Mouse (Mus musculus) c-Kit-positive CD71-positive TER-119-positive erythroid progenitor cells, embryonic 14.5 days (primary cell): ENCODE results near the gene Rhof.

Experiments
- DNase-seq: peaks from one replicate; pipeline ENCODE4 v3.0.0-alpha.2; 2013; ENCODE audit warnings: low spot score

Rhof gene

DNA sequence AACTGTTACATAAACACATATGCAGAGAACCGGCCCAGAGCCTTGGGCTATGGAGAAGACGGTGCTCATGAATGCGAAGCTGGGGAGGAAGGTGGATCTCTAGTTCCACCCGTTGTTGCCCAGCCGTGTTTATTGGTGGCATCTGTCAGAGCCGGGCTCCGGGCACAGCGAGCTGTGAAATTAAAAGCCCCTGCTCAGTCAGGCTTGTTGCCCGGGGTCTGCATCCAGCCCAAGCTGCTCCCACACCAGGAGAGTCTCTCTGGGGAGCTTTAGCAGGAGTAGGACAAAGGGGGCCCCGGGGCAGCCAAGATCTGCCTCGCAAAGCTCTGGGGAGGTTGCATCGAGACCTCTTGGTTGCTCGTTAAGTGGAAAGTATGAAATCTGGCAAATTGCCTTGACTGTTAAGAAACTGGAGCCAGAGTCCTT lies 22.2 kb downstream of the Rhof start:
- DNase-seq = no peak

DNA sequence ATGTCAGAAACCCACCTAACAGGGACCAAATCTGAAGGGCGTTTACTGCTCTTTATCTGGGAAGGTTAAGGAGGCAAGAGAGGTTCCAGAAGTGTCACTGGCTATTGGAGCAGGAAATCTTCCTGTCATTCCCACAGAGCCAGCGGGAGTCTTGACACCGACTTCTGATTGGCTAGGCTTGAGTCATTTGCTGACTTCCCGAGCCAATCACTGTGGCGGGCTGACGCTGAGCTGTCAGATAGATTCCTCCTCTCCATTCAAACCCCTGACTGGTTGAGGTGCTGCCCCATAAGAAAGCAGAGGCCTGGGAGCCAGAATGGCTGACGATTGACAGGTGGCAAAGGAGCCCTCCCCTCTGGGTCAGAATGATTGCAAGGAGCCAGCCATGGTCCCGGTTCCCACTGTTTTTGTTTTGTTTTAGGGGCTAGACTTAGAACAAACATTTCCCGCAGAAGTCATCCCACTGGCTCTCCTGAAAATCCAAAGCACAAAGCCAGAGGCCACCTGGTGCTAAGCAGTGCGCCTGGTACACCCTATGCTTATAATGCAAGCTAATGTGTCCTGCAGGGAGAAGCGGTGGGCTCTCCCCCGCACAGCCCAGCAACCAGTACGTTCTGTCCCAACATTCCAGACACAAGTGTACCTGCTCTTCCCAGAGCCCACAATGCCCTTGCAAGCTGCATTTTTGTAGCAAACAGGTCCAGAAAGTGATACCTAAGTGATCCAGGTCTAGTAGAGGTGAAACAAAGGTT lies 22.9 kb downstream of the Rhof start:
- DNase-seq = no peak

DNA sequence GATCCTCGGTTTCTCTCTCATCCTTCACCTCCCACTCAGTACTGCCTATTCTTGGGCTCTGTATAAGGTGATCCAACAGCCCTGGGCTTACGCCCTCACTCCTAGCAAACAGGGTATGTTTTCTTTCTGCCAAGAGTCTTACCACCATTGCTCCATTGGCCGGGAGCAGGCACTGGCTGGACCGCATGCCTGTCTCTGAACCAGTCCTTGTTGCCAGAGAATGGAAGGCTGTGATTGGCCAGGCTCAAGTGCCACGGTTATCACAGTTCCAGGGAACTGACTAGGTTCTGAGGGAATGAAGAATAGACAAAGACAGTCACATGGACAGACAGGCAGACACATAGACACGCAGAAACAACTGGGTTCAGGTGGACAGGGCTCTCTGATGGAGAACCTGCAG lies 27.7 kb downstream of the Rhof start:
- no peak for DNase-seq

DNA sequence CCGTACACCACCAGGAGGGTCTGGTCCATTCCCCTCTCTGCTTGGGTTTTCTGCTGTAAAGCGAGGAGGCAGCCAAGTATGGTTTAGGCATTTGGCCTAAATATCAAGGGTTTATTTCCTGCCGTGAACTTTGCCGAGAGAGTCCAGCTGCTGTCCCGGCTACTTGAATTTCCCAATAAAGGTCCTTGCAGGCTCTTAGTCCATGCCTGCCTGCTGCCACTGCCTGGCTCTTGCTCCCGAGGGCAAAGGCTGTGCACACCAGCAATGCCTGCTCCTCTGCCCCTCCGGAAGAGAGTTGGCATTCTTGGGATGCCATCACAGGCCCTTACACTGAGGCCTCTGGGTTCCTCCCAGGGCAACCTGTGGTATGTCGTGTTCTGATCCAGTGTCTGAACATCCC lies 28.9 kb downstream of the Rhof start:
- no peak for DNase-seq

DNA sequence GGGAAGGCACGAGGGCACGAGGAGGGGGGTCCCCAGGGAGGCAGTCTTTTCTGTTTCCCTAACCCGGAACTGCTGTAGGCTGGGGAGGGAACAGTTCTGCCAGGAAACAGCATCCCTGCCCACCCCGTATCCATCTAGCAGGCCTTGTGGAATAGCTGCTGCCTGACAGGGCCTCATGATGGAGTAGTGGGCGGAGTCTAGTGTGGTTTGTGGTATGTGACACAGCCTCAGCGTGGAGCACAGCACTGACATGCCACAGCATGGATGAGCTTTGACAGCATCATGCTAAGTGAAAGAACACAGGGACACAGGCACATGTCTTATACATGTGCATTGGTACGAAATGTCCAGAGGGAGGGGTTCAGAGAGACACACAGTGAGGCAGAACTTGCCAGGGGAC lies 30.1 kb downstream of the Rhof start:
- no peak for DNase-seq

DNA sequence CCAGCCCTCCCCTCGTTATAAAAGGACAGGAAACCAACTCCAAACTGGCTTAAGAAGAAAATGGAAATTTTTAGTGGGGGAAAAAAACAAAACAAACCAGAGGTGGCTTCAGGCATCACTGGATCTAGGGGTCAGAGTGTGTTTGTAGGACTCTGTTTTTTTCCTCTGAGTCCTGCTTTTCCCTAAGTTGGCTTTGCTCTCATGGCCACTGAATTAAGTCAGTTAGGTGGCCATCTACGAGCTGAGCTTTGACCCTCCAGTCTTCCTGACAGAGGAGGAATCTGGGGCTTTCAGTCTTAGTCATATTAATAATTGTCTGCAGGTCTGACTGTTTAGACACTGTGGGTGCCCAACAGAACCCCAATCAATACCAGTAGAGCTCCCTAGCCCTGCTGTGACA lies 34.0 kb downstream of the Rhof start:
- DNase-seq = no peak

DNA sequence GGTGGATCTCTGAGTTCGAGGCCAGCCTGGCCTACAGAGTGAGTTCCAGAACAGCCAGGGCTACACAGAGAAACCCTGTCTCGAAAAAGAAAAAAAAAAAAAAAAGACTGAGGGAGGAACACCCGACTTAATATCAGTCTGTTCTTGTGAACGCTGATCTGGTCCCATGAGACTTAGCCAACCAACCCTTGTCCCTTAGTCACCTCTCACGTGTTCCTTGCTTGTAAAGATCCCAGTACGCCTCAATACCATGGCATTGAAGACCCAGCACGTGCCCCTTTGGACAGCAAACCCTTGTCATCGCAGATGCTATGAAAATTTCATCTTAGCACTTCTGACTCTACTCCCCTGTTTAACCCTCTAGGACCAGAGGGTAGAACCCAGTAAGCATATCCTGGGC lies 36.2 kb downstream of the Rhof start:
- DNase-seq = no peak

DNA sequence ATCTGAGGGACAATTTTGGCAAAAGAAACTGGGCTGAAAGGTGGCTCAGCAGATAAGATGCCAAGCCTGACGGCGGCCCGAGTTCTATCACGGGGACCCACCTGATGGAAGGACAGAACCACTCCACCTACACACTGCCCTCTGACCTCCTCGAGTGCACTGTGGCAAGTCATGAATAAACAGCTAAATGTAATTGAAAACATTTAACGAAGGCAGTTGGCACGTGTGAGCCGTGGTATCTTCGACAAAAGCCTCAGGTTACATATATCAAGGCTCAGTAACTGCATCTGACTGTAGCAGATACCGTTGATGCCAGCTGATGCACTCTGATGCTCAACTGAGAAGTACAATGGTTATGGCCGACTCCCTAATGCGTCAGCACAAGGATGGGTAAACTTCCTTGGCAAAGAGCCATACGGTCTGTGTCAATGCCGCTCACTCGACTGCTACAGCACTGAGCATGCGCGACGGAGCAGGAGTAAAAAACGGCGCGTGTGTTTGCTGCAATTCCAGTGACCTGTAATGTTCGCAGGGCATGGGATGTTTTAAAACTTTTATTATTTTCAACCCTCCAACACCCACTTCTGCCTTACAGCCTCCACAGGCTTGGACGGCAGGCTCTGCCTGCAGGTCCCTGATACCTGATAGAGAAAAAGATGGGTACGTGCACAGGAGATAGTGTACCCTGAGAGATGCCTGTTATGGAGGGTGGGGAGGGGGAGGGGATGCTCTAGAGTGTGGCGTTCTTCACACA lies 38.1 kb downstream of the Rhof start:
- DNase-seq = peak; percentile 90

DNA sequence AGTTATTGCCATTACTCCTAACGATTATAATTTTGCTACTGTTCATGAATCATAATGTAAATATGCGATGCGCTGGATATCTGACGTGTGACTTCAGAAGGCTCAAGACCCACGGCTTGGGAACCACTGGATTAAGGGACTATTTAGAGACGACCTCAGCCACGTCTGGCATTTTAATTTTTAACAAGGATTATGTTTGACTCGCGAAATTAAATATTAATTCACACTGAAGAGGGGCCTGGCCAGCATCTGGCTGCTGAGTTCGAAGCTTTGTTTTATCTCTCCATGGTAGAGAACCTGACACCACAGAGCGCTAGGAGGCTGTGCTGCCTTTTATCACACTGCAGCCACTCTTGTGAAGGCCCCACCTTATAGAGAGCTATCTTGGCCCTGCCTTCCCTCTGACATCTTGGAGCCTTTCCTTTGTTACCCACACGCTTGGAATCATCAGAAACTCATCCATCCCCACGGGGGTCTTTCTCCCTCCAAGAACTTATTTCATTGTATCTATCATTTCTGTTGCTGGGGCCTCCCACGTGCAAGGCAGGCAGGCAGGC lies 39.3 kb downstream of the Rhof start:
- peak; percentile 87 for DNase-seq

DNA sequence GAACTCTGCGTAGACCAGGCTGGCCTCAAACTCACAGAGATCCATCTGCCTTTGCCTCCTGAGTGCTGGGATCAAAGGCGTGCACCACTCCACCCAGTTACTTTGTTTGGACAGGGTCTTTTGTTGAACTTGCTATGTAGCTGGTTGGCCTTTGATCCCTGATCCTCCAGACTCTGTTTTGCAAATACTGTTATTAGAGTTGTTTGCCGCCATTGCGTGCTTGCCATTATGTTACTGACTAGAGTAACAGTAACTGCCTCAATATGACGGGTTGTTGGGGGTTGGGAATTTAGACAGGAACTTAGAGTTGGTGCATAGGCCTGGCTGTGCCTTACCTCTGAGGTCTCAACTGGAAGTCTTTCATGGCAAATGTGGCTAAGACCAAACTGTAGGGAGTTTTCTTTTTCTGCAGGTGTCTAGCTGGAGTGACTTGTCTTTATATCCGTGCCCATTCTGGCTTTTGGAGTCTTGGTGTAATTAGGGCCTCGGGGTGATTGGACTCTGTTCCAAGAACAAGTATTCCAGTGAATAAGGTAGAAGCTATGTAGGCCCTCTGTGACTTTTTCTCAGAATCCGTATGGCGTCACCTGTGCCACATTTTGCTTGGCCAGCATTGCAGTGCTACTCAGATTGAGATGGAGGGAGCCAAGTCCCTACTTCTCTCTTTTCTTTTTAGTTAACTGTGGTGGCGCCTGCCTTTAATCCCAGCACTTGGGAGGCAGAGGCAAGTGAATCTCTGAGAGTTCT lies 41.8 kb downstream of the Rhof start:
- DNase-seq = peak; percentile 22

DNA sequence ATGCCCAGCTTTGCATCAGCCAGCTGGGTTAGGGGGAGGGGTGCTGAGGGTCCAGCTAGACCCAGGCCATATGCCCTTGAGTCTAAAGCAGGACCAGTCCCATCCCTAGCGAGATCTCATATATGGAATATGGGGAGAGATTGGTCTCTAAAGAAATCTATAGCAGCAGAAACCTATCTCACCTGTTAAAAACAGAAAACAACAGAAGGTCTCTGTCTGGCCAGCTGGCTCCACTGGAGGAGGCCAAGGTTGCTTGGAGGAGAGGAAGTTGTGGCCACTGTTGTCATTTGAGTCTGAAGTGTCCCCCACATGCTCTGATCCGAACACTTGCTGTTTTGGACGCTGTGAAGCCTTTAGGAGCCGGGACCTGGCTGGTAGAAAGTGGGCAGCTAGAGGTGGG lies 43.7 kb downstream of the Rhof start:
- no peak for DNase-seq

DNA sequence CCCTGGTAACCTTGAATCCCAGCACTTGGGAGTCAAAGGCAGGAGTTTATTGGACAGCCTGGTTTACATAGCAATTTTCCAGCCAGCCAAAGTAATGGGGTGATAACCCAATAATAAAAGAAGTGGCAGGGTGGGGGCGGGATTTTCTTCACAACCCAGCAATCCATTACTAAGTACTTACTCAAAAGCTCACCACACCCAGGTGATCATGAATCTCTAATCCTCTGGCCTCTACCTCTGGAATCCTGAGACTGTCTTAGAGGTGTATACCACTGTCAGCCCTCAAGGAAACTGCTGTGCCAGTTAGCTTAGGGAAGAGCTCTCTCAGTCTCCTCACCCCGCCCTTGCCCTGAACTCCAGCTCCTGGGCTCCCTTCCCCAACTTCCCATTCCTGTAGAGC lies 46.0 kb downstream of the Rhof start:
- DNase-seq = no peak

DNA sequence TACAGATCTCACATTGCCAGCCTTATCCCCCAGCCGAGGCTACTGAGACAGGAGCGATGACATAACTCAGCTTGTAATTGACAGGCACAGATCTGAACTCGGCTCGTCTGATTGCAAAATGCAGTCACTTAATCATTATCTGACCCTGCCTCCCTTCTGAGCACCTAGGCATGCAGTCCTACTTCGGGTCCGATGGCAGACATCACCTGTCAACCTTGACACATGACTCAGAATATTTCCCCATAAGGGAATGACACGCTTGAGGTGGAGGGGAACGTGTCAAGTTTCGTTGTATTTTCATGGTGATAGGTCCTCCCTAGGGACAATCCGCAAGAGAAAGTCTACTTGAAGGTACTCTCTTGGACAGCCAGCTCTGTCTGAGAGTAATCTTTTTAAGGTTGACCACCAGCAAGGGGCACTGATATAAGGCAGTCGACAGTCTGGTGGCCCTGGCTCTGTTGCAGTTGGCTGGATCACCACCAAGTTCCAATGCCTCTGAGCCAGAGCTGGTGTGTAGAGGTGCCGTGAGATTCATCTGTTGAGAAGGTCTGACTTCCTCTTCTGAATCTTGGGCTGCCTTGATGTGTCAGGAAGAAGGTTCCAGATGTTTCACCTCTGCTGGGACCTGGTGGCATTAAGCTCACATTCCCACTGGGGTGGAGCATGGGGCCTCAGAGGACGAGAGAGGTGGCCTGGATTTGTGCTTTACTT lies 49.0 kb downstream of the Rhof start:
- no peak for DNase-seq

DNA sequence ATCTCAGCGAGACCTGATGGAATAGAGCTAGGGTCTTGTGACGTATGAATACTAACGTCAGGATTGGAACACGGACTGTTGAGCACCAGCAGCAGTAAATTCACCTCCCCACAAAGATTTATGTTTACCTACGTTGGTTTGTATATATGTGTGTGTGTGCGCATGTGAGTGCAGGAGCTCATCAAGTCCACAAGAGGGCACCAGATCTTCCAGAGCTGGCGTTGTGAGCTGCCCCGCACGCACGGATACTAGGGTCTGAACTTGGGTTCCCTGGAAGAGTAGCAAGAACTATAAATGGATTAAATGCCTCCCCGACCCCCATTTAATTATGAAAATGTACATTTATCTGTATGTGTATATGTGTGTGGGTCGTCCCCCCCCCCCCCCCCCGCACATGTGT lies 52.0 kb downstream of the Rhof start:
- no peak for DNase-seq

DNA sequence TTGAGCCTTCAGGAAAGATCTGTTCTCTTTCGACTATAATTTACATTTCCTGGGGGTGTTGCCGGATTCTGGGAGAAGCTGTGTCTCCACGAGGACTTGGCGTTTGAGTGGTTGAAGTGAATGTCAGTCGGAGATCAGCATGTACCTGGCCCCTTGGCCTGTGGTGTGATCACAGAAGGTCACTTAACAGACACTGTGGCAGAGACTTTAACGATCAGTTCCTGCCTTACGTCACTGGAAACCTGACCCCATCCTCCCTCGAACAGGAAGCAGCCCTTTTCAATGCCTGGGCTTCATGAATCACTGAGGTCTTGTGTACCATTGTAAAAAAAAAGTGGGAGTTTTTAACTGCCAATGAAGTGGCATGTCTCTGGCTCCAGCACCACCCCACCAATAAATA lies 52.5 kb downstream of the Rhof start:
- no peak for DNase-seq

DNA sequence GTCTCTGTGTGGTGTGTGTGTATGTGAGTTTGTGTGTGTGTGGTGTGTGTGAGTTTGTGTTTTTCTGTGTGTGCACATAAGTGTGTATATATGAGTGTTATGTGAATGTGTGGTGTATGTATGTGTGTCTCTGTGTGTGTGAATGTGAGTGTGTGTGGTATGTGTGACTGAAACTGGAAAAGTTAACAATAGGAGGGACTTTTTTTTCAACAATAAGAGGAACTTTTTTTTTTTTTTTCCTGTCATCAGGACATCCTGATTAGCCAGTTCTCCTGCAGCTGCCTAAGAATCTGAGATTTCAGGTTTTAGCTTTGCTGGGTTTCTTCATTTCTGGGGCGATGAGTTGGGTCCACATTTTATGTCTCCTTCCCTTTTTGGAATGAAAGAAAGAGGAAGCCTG lies 52.9 kb downstream of the Rhof start:
- no peak for DNase-seq

DNA sequence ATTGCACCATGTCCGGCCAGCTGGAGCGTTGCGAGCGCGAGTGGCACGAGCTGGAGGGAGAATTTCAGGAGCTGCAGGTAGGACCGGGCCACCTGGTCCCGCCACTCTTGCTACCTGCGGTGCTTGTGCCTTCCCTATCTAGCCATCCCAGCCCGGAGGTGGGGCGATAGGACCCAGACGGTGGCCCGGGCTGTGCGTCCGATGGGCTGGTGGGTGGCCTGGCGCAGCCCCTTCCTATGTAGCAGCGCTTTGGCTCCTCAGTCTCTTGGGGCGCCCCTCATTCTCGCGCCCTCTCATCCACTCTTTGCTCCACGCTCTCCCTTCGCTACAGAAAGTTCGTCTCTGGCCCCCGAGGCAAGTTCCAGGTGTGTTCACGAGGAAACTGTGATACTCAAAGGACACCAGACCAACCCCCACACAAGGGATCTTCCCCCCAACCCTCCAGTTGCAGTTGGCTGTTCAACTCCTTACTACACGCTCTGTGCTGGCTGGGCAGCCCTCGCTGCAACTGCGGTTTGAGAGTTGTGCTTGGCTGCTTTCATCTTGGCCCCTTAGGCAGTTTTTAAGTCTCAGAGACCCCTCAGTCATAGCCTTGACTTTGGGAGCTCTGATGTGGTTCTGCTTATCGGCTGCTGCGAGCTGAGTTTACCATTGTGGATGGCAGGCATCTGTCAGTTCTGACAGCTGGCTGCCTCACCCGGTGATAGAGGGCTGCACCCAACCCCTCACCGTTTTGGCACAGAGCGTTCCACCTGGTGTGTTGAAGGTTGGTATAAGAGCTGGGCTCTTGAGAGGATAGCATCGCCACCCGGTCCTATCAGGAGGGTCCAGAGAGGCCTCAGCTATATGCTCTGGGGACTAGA lies 55.8 kb downstream of the Rhof start:
- DNase-seq = peak; percentile 65

DNA sequence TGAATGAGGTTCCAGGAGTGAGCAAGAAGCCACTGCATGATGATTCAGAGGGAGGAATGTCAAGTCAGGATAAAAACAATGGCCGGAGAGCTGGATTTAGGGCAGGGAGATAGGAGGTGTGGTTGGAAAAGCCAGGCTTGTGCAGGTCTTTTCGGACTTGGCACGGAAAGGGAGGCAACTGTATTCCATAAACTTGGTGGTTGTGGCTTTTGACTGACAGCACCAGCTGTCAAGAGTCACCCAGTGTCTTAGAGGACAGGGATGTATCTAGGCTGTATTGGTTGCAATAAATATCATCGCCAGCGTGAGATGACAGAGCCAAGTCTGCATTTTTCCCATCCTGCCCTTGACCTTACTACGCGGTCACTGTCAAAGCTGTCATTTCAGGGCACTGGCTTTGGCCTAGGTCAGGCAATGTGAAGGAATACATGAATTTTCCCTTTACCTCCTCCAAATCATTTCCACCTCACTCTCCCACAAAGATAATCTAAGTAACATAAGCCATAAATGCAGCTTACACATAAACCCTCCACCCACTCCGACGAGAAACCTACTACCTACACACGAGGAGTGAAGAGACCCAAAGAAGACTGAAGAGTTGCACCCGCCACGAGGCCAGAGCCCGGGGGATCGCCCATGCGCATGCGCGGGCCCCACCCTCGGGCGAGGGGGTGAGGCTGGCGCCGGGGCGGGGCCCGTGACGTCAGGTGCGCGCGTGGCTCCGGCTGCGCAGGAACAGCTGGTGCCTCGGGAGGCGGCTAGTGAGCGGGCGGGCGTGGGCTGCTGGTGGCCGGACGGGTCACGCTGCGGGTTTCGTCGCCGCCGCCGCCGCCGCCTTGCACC lies 56.7 kb downstream of the Rhof start:
- peak; percentile 89 for DNase-seq

DNA sequence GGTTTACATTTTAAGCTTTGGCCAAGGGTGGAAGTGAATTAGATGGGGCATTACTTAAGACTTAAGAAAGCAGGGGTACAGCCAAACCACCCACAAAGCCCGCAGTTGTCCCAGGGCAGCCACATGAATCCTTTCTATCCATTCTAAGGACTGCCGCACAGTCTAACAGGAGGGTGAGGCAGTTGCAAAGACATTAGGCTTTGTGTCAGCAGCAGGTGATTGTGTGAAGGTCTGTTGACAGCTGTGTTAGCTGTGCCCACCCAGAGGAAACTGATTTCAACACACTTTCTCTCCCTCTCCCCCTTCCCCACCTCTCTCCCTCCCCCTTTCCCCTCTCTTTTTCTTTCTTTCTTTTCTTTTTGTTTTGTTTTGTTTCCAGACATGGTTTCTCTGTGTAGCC lies 63.8 kb downstream of the Rhof start:
- no peak for DNase-seq

DNA sequence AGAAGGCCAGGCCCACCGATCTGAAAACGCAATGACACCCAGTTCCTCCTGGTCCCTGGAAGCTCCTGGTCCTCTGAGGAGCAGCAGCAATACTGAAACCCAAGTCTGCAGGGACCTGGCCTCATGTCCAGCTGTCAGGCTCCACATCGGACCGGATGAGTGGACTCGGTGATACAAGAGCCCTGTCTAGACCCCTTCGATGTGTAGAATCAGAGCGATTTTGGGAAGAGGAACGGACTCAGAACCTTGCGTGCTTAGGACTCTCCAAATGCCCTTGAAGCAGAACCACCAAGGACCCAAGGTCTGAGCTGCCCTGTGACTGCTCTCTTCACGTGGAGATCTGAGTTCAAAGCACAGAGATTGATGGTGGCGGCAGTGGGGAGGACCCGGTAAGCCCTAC lies 64.4 kb downstream of the Rhof start, which contains the start of gene Tmem120b:
Tmem120b (plus strand) TSS at position 301 of the 400 bp plus-strand sequence.
- no peak for DNase-seq
